Mouse (Mus musculus): ENCODE measurements at regions not wholly inside any gene's neighbourhood (a gene's known extent, or its start where the extent isn't known, plus 50 kb on each side); places are given as distances from the start of the nearest gene placed in this dataset.

GRCm38 (mm10) chr13:69867296-69868065 is 65.3 kb downstream of the Med10 start:
- peak in 1 of 2 experiments; percentile 30 for DNase-seq (ENCODE audit: low spot score in 2 of 2)

DNA sequence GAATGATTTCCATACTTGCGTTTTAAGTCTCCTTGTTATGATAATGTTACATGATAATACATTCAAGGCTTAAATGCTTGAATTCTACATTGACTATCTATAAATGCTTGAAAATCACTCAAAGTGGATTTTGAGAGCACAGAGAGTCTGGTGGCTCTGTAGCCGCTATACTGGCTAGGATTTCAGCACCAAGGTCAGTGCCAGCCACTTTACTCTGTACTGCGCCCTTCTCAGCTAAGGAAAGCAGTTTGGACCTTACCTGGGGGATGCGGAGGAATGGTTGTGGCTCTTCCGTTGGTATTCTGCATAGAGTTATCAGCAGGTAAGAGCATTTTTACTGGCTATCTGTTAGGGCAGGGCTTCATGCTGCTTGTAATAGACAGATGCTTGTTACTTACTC is 94.3 kb downstream of the Med10 start:
- DNase-seq (ENCODE audit: low spot score in 2 of 2), result no peak

DNA sequence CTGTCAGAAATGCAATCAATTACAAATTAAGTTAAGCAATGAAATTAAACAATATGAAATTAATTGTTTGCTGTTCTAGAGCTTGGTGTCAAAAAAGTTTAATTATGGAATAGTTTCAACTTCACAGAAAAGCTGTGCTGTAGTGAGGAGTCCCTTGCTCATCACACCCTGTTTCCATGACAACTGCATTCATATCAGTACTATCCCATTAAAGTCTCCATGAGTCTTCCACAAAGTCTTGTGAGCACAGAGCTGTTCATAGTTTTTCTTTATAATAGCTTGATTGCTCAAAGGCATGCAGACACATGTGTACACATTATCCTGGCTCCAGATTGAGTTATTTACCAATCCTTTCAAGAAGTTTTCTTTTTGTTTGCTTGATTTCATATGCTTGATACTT is 98.9 kb downstream of the Med10 start:
- DNase-seq (ENCODE audit: low spot score in 2 of 2), result no peak

DNA sequence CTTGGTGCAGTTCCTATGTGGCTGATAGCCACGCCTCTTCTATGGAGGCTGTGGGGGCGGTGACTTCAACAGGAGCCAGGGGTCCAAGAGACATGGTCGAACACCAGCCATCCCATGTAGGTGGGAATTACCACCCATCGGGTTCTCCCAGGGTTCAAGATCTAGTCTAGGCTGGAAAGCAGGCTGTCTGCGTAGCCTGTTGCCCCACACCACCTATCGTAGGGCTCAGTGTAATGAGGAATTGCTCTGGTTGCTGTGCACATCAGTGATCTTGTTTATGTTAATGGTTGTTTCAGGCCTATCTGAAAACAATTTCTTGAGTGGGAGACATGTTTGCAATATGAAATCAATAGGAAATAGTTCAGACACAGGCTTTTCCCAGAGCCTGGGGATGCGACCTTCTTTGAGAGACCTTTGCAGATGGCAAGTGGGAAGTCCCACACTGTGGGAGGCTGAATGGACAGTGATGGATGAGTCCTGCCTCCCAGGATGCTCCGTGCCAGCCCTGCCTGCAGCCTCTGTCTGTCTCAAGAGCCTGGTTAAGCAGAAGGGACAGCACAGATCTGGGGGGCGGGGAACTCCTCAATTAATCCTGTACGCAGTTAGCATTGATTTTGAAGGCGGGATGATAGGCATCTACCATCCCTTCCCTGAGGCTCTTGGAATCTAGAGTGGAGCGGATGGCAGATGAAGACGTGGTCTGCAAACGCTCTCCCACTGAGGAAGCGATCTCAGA is 104.8 kb downstream of the Med10 start:
- no peak for DNase-seq (ENCODE audit: low spot score in 2 of 2)

GRCm38 (mm10) chr13:69915796-69916195 is 113.6 kb downstream of the Med10 start:
- no peak for DNase-seq (ENCODE audit: low spot score in 2 of 2)

DNA sequence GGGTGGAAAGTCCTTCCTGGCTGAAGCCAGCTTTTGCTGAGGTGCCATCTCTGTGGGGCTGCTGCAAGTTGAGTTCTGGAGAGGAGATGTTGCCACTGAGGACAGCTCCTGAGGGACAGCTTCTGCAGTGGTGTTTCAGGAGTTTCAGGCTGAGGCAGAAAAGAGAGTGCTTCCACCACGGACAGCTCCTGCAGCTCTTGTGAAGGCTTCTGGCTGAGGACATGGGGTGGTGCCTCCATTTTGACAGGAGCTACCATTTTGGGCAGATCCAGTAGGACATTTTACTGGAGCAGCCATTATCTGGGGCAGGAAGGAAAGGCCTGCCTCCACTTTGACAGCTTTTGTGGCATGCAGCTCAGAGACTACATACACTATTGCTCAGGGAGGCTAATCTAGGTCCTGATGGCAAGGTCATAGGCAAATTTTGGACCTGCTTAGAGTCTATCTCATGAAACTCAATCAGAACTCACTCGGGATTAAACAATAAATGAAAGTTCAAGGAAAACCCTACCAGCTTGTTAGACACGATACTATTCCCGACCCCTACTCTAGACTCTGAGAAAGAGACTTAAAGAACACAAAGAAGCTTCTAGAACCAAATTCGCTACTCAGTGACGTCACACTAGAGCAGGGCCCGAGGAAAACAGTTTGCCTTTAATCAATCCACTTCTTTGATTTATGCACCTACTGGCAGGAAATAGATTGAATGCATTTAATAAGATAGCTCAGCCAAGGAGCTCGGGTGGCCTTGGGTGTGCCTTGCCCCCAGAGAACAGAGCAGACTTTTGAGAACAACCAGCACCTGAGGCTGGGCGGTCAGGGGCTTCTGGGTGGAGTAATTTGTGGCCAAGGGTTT is 130.7 kb downstream of the Med10 start:
- DNase-seq (ENCODE audit: low spot score in 2 of 2), result no peak

DNA sequence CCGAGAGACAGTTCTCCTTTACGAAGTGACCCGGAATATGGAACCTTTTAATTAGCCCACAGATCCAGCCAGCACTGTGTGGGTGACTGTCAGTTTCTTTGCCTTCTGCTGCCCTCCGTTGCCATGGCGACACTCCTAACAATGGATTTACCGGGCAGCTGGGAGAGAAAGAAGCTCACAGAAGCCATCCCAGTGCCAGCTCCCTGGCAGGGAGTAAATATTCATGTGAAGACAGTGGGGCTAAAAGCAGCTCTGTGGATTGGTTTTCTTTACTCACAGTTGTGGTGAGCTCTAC is 131.3 kb downstream of the Med10 start:
- peak; percentile 23 to 43 for DNase-seq (ENCODE audit: low spot score in 2 of 2)

DNA sequence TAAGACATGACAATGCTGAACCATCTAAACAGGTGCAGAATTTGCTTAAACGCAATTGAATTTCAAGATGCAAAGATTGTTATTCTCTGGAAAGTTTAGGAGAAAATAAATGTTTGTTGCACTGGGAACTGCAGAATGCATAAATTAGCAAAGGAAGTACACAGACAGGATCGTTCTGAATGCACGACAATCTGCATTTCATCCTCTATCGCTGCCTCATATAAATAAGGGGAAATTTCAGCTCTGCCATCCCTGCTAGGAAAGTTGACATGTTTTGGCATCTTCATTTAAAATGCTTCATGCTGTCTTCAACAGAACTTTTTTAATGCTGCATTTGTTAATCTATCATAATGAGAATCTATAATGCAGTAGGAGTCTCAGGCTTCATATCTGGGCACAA is 137.6 kb downstream of the Med10 start:
- no peak for DNase-seq (ENCODE audit: low spot score in 2 of 2)

DNA sequence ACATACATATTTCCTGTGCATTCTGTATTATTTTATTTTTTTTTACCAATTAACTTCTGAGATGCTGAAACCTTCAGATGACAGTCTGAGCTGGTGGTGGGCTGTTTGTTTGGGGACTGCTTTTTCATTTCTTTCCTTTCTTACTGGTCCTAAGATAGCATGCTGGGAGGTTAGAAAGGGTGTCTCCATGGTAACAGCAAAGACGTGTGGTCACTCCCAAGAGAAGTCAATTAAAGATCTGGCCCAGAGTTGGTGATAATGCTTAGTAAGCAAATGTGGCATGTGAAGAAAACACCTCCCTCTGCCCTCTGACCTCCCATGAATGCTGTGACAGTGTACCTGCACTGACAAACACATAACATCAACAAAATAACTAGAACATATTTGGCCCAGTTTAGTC is 142.5 kb downstream of the Med10 start:
- no peak for DNase-seq (ENCODE audit: low spot score in 2 of 2)

DNA sequence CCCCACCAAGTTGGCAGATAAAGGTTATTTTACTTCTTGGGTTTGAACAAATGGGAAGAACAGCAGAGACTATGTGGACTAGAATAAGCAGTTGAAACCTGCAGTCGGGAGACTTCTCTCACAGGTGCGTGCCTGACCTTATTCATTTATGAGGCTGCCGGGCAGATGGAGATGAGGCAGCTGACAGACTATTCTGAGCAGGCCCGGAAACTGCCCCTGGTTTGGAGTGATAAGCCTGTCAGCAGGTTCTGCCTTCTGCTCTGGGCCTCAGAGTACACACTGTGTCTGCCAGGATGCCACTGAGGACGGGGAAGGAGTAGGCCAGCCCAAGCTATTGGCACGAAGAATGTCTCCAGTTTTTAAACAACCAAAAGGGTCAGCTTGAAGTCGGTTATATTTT is 144.4 kb downstream of the Med10 start:
- no peak for DNase-seq (ENCODE audit: low spot score in 2 of 2)

DNA sequence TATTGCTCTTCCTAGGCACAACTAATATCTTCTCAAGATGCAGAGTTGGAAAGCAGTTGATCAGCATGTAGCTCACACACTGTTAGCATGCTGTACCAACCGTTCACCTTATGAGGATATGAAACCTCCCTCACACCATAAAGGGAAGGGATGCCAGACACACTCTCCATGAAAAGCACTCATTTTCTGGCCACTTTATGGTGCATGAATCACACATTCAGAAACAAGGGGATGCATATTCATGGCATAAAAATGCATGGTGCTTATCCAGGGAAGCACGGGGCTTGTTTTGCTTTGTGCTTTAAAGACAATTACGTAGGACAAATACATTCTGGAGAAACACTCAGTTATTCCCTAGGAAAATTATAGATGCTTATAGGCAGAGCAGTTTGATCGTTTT is 149.9 kb downstream of the Med10 start:
- DNase-seq (ENCODE audit: low spot score in 2 of 2), result no peak

DNA sequence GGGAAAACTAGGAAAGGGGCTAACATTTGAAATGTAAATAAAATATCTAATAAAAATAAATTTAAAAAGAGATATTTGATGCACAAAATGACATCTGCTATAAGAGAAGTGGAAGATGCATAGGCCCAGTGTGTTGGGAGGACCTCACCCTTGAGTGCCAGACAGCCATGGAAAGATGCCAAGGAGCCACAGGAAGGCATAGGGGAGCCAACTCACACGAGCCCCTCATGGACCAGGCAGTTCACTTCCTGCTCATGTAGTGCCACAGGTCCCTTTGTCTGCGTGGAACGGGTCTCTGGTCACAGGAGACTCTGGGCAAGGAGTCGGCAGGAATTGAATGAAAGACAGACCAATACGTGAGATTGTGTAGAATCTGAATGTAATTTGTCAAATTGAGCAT is 152.0 kb downstream of the Med10 start:
- no peak for DNase-seq (ENCODE audit: low spot score in 2 of 2)

- DNase-seq (ENCODE audit: low spot score in 2 of 2), result no peak
Observed at GRCm38 (mm10) chr13:69955503-69955902, 153.3 kb downstream of the Med10 start.

- no peak for DNase-seq (ENCODE audit: low spot score in 2 of 2)
Observed at GRCm38 (mm10) chr13:69963944-69964343, 161.7 kb downstream of the Med10 start.

DNA sequence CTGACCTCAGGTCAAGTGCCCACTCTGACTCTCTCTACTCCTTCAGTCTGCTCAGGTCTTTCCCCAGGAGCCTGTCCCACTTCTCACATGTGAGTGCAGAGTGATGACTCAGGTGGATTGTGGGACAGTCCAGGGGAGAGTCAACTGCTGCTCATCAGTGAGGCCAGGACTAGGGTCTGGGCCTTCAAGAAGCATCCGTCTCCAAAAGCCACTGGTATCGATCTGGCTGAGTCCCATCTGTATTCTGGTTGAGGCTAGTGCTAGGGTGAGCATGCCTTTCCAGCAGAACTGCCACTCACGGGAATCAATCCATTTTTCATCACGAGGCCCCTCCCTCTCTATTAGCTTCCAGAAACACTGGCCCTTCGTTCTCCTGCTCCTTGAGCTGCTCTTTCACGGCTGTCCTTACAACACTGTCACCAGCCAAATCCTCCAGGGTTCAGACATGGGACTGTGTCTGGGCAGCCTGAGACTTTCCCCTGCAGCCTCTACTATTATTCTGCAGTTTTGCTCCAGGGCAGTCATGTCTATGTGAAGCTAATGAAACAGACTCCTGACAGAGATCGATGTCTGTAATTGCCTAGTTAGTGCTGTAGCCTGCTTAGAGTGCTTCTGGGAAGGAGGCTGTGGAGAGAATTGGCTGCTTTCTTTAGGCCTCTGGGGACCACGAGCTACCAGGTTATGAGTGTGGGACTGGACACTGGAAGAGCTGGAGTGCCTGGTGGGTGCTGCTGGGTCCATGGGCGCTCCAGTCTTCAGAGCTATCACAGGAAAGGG is 169.3 kb downstream of the Med10 start:
- DNase-seq (ENCODE audit: low spot score in 2 of 2), result no peak

- no peak for DNase-seq (ENCODE audit: low spot score in 2 of 2)
Observed at GRCm38 (mm10) chr13:69974835-69975234, 172.6 kb downstream of the Med10 start.

GRCm38 (mm10) chr13:69984159-69984558 is 182.0 kb downstream of the Med10 start:
- DNase-seq (ENCODE audit: low spot score in 2 of 2), result no peak

- peak in 1 of 2 experiments; percentile 14 for DNase-seq (ENCODE audit: low spot score in 2 of 2)
Observed at GRCm38 (mm10) chr13:69987181-69987580, 185.0 kb downstream of the Med10 start.

- no peak for DNase-seq (ENCODE audit: low spot score in 2 of 2)
Observed at GRCm38 (mm10) chr13:69988319-69988718, 186.1 kb downstream of the Med10 start.

- peak; percentile 59 to 67 for DNase-seq (ENCODE audit: low spot score in 2 of 2)
Observed at GRCm38 (mm10) chr13:69991253-69991891, 189.2 kb downstream of the Med10 start.

- DNase-seq (ENCODE audit: low spot score in 2 of 2), result peak in 1 of 2 experiments; percentile 6
Observed at GRCm38 (mm10) chr13:69991892-69992261, 189.7 kb downstream of the Med10 start.

All from frontal cortex, postnatal 25 days (tissue).